Mouse (Mus musculus) CH12.LX (cell line): Measurements from ENCODE around the gene Them4. TPM values are rescaled to one million over a fixed set of nuclear protein-coding genes. Genes with fewer than 3 reads are reported as not detected.
A peak's percentile ranks its signal among the peaks of the same experiment; 100 is the strongest.

Source experiments
- DNase-seq: peaks from one replicate; pipeline ENCODE4 v3.0.0-alpha.2; 2013; ENCODE audit errors: extremely low read depth
- H3K27ac ChIP-seq: 2 replicates; pipeline ENCODE4 v1.5.1; 2012; ENCODE audit warnings: low read depth, mild to moderate bottlenecking, control low read depth, moderate library complexity; ENCODE audit not compliant: insufficient read depth
- H3K27me3 ChIP-seq: replicated peaks from 2 replicates; pipeline ENCODE3; 2012; ENCODE audit warnings: inconsistent platforms
- H3K36me3 ChIP-seq, 2 experiments: replicated peaks in 1 of 2; 2 replicates each; pipeline versions ENCODE3 to v1.6.1; 2012; ENCODE audit warnings: inconsistent platforms in 1 of 2, low read length in 1 of 2, mild to moderate bottlenecking in 1 of 2, mixed read lengths in 1 of 2, moderate library complexity in 1 of 2; ENCODE audit not compliant: control insufficient read depth in 1 of 2, insufficient read depth in 1 of 2
- H3K4me1 ChIP-seq, 2 experiments: 2 replicates each; pipeline ENCODE4 v1.6.1; 2012; ENCODE audit warnings: inconsistent platforms in 1 of 2, moderate library complexity in 1 of 2; ENCODE audit not compliant: insufficient read depth in 2 of 2, control insufficient read depth in 1 of 2
- H3K4me2 ChIP-seq: 2 replicates; pipeline ENCODE4 v1.6.1; 2012; ENCODE audit warnings: low read depth, mild to moderate bottlenecking, control low read depth; ENCODE audit not compliant: poor library complexity, insufficient read depth, severe bottlenecking
- H3K4me3 ChIP-seq, 3 experiments: fragments of 150-350 bp in 1 of 3; sonication (generic) in 1 of 3; replicated peaks in 1 of 3; 2 replicates each; pipeline versions ENCODE3 to v1.5.1; 2011 to 2012; ENCODE audit warnings: low read depth in 2 of 3, low read length in 2 of 3, mild to moderate bottlenecking in 2 of 3, moderate library complexity in 2 of 3, control low read depth in 1 of 3, improper control_type of control experiment in 1 of 3, inconsistent platforms in 1 of 3, mixed read lengths in 1 of 3; ENCODE audit not compliant: poor library complexity in 1 of 3
- H3K79me2 ChIP-seq: replicated peaks from 2 replicates; pipeline ENCODE4 v1.6.1; 2012; ENCODE audit warnings: mild to moderate bottlenecking, moderate library complexity; ENCODE audit not compliant: control insufficient read depth, poor library complexity, insufficient read depth, severe bottlenecking; ENCODE audit errors: extremely low read depth
- H3K9ac ChIP-seq: 2 replicates; pipeline ENCODE4 v1.6.1; 2012; ENCODE audit warnings: low read depth, mild to moderate bottlenecking, control low read depth, moderate library complexity; ENCODE audit not compliant: insufficient read depth
- H3K9me3 ChIP-seq: replicated peaks from 2 replicates; pipeline ENCODE3; 2012; ENCODE audit warnings: low read length, inconsistent platforms, mixed read lengths
- BHLHE40 ChIP-seq: IDR thresholded peaks from 2 replicates; pipeline ENCODE4 v1.6.1; 2011; ENCODE audit warnings: mild to moderate bottlenecking, low read depth, low read length, improper control_type of control experiment
- CHD1 ChIP-seq: IDR thresholded peaks from 2 replicates; pipeline ENCODE4 v1.6.1; 2012; ENCODE audit warnings: low read depth, low read length, improper control_type of control experiment, inconsistent platforms
- ELF1 ChIP-seq: IDR thresholded peaks from 2 replicates; pipeline ENCODE4 v1.6.1; 2014; ENCODE audit warnings: low read depth, mild to moderate bottlenecking, inconsistent platforms, low read length, improper control_type of control experiment
- EP300 ChIP-seq: IDR thresholded peaks from 2 replicates; pipeline ENCODE4 v1.6.1; 2011; ENCODE audit warnings: low read length, improper control_type of control experiment
- GABPA ChIP-seq: IDR thresholded peaks from 2 replicates; pipeline ENCODE4 v1.6.1; 2012; ENCODE audit warnings: low read depth, low read length, improper control_type of control experiment, inconsistent platforms; ENCODE audit not compliant: insufficient replicate concordance
- HCFC1 ChIP-seq: IDR thresholded peaks from 2 replicates; pipeline ENCODE4 v1.6.1; 2012; ENCODE audit warnings: low read depth, mild to moderate bottlenecking, inconsistent platforms, low read length, improper control_type of control experiment
- IRF4 ChIP-seq: IDR thresholded peaks from 2 replicates; pipeline ENCODE4 v1.6.1; 2014; ENCODE audit warnings: low read depth, mild to moderate bottlenecking, inconsistent platforms, low read length, improper control_type of control experiment
- MAFK ChIP-seq: IDR thresholded peaks from 2 replicates; pipeline ENCODE4 v1.6.1; 2011; ENCODE audit warnings: low read length, improper control_type of control experiment; ENCODE audit not compliant: insufficient replicate concordance
- MAZ ChIP-seq: IDR thresholded peaks from 2 replicates; pipeline ENCODE4 v1.6.1; 2012; ENCODE audit warnings: low read depth, mild to moderate bottlenecking, inconsistent platforms, low read length, improper control_type of control experiment, moderate library complexity
- MEF2A ChIP-seq: IDR thresholded peaks from 2 replicates; pipeline ENCODE4 v1.6.1; 2014; ENCODE audit warnings: low read depth, mild to moderate bottlenecking, inconsistent platforms, low read length, improper control_type of control experiment, borderline replicate concordance
- MXI1 ChIP-seq: IDR thresholded peaks from 2 replicates; pipeline ENCODE4 v1.6.1; 2011; ENCODE audit warnings: mild to moderate bottlenecking, low read depth, low read length, improper control_type of control experiment
- PAX5 ChIP-seq: IDR thresholded peaks from 2 replicates; pipeline ENCODE4 v1.6.1; 2012; ENCODE audit warnings: low read length, inconsistent platforms, mixed read lengths
- POLR2A ChIP-seq: IDR thresholded peaks from 2 replicates; pipeline ENCODE4 v1.6.1; 2011; ENCODE audit warnings: low read depth, mild to moderate bottlenecking, improper control_type of control experiment, low read length
- RAD21 ChIP-seq: IDR thresholded peaks from 2 replicates; pipeline ENCODE4 v1.6.1; 2011; ENCODE audit warnings: low read depth, mild to moderate bottlenecking, low read length, improper control_type of control experiment, moderate library complexity
- RCOR1 ChIP-seq: conservative IDR thresholded peaks from 2 replicates; pipeline ENCODE4 v1.6.1; 2012; ENCODE audit warnings: low read depth, mild to moderate bottlenecking, inconsistent platforms, low read length, improper control_type of control experiment
- UBTF ChIP-seq: IDR thresholded peaks from 2 replicates; pipeline ENCODE4 v1.6.1; 2012; ENCODE audit warnings: low read depth, mild to moderate bottlenecking, inconsistent platforms, low read length, improper control_type of control experiment, moderate library complexity
- USF1 ChIP-seq: IDR thresholded peaks from 2 replicates; pipeline ENCODE4 v1.6.1; 2014; ENCODE audit warnings: low read depth, mild to moderate bottlenecking, inconsistent platforms, low read length, improper control_type of control experiment
- ZKSCAN1 ChIP-seq: IDR thresholded peaks from 2 replicates; pipeline ENCODE4 v1.6.1; 2012; ENCODE audit warnings: low read depth, inconsistent platforms, low read length, improper control_type of control experiment, borderline replicate concordance
- ZNF384 ChIP-seq: IDR thresholded peaks from 2 replicates; pipeline ENCODE4 v1.6.1; 2012; ENCODE audit warnings: low read depth, low read length, improper control_type of control experiment, inconsistent platforms
- dilution Hi-C: fragments of 300-500 bp; cut with MboI; formaldehyde crosslinking; loops from 2 replicates; pipeline ENCODE4 v1.14.3; 2020; ENCODE audit warnings: low sequenced_read_pairs; ENCODE audit not compliant: extremely low pct_unique_long_range_greater_than_20kb, extremely low pct_ligation_motif_present
- in situ Hi-C: fragments of 300-500 bp; cut with MboI; formaldehyde crosslinking; loops from 3 replicates; pipeline ENCODE4 v1.14.3; 2019; ENCODE audit warnings: low sequenced_read_pairs, low pct_ligation_motif_present, low pct_unique_long_range_greater_than_20kb, mixed read lengths
- polyA plus RNA-seq: library from polyadenylated mRNA; unstranded; fragments of >175 nt; gene quantifications from 2 replicates; pipeline ENCODE4 v1.2.1, GENCODE M21; 2012; ENCODE audit warnings: low read depth; ENCODE audit not compliant: insufficient read length
- total RNA-seq, 2 experiments: library from RNA; depleted of rRNA; stranded (reverse); fragments of 300-350 nt in 1 of 2; fragments of >200 nt in 1 of 2; gene quantifications; 2 replicates each; pipeline ENCODE4 v1.2.3; 2012 to 2014

Them4 gene
- total and polyA plus RNA-seq, 3 experiments: 2.4 to 7.2 (median 3.6) TPM

DNA sequence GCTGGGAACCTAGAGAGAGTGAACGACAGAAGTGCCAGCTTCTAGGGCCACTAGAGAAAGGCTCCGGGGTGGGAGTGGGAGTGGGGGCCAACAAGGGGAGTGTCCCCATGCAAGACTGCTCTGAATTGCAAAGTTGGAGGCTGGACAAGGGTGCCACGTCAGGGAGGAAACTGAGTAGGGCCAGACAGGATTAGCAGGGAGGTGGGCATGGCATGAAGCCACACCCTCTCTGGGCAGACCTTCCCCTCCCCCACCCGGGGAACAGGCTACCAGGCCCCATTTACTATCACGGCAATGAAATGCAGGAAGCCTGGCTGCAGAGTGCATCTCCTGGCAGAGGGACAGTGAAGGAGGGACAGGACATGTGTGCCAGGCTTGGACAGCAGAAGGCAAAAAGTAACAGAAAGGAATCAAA is 63.7 kb downstream of the Them4 start:
- Histone ChIP-seq H3K9me3 (no peaks in the 10 kb centered on the region), H3K9ac (no peak overlapping the region)
- dilution Hi-C loops: no loop called here
- TF ChIP-seq CHD1: no peak
- TF ChIP-seq HCFC1: no peak
- TF ChIP-seq BHLHE40: no peak
- no peak for TF ChIP-seq RCOR1
- TF ChIP-seq, all 38 proteins: peak for 0
- in situ Hi-C loops: no loop called here
- Histone ChIP-seq H3K79me2 (no peaks in the 10 kb centered on the region), H3K36me3 (no peaks in the 10 kb centered on the region), H3K4me3 (no peak overlapping the region), H3K4me1 (peaks cover 19 to 59% of the 10 kb centered on the region in 2 experiments), H3K4me2 (no peak overlapping the region), H3K27ac (no peak overlapping the region), H3K27me3 (no peaks in the 10 kb centered on the region)
- DNase-seq: no peak

DNA sequence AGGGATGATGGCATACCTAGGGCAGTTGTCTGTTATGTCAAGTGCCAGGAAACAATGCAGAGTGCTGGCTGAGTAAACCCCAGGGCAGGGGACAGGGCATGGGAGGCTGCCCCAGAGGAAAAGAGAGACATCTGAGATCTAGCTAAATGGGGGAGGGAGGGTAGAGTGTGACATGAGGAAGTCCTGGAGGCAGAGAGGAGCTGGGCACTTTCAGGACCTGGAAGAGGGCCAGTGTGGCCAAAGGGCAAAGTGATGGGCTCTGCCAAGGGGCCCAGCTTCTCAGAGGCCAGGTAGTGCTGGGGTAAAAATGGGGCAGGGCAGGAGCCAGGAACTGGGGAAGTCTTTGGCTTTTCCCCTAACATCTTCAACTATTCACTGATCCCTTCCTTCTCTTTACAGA is 64.7 kb downstream of the Them4 start:
- Histone ChIP-seq H3K36me3 (no peaks in the 10 kb centered on the region), H3K4me1 (peaks cover 24 to 69% of the 10 kb centered on the region in 2 experiments)

DNA sequence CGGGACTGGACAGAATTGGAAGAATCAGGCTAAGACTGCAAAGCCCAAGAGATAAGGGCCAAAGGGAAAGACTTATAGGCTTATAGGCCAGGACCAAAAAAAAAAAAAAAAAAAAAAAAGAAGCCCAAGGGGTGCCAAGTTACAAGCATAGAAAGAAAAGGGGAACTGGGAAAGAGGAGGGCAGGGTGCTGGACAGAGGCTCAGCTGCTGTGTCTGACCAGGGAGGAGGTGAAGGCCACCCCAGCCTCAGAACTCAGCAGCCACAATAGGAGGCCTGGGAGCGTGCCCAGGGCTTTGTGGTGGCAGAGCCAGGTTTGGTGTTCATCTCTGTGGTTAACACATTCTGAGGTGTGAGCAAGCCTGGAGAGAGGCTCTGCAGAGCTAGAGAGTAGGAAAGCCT is 65.3 kb downstream of the Them4 start:
- DNase-seq: no peak
- H3K4me2 ChIP-seq: no peak overlapping the region
- no peak overlapping the region for H3K9ac ChIP-seq
- no peaks in the 10 kb centered on the region for H3K27me3 ChIP-seq
- H3K36me3 ChIP-seq: no peaks in the 10 kb centered on the region
- no peak overlapping the region for H3K27ac ChIP-seq
- in situ Hi-C loops (loop anchor here (5.0 kb wide), 1 partner anchor 52 kb away; no protein-coding TSS in a partner anchor), dilution Hi-C loops (no loop called here)
- no peak overlapping the region for H3K4me3 ChIP-seq
- TF ChIP-seq UBTF: no peak
- peak; percentile 83 for TF ChIP-seq IRF4
- peak; percentile 42; the same call in 1 of the 2 replicates for TF ChIP-seq EP300
- TF ChIP-seq ZNF384: peak; percentile 95
- no peak for TF ChIP-seq ELF1
- H3K4me1 ChIP-seq: peaks cover 25 to 72% of the 10 kb centered on the region in 2 experiments
- no peaks in the 10 kb centered on the region for H3K9me3 ChIP-seq
- no peaks in the 10 kb centered on the region for H3K79me2 ChIP-seq

More for the DNA sequence above, 64.7 kb downstream of the Them4 start:
- in situ Hi-C loops (loop anchor here (5.0 kb wide), 1 partner anchor 53 kb away; no protein-coding TSS in a partner anchor), dilution Hi-C loops (no loop called here)
- Histone ChIP-seq H3K9ac (no peak overlapping the region), H3K79me2 (no peaks in the 10 kb centered on the region), H3K27ac (no peak overlapping the region), H3K27me3 (no peaks in the 10 kb centered on the region), H3K9me3 (no peaks in the 10 kb centered on the region), H3K4me2 (no peak overlapping the region), H3K4me3 (no peak overlapping the region)
- no peak for DNase-seq
- TF ChIP-seq MAFK: no peak
- TF ChIP-seq PAX5: no peak
- TF ChIP-seq POLR2A: no peak
- TF ChIP-seq GABPA: no peak
- TF ChIP-seq ZKSCAN1: no peak
- no peak for TF ChIP-seq CHD1
- TF ChIP-seq MAZ: no peak
- no peak for TF ChIP-seq BHLHE40
- no peak for TF ChIP-seq RAD21
- TF ChIP-seq MEF2A: no peak
- no peak for TF ChIP-seq USF1
- TF ChIP-seq ELF1: no peak
- no peak for TF ChIP-seq MXI1
- TF ChIP-seq EP300: no peak
